Mouse (Mus musculus) lung, postnatal 0 days (tissue): ENCODE measurements at regions not wholly inside any gene's neighbourhood (a gene's known extent, or its start where the extent isn't known, plus 50 kb on each side); places are given as distances from the start of the nearest gene placed in this dataset.

Experiments
- CTCF ChIP-seq: IDR thresholded peaks from 2 replicates; pipeline ENCODE4 v1.5.1; 2016; ENCODE audit warnings: antibody characterized with exemption, mild to moderate bottlenecking
- EP300 ChIP-seq: IDR thresholded peaks from 2 replicates; pipeline ENCODE4 v1.6.1; 2016; ENCODE audit warnings: antibody characterized with exemption, mild to moderate bottlenecking, control low read depth

- TF ChIP-seq EP300 (no peak), CTCF (no peak)
Observed at GRCm38 (mm10) chr1:21146961-21147360, 67.9 kb upstream of the Tram2 start.
